Mouse (Mus musculus) forebrain, embryonic 11.5 days (tissue): ENCODE results near the gene Ulk4. TPM values are rescaled to one million over a fixed set of nuclear protein-coding genes. Genes with fewer than 3 reads are reported as not detected.
"Not testable (repeated sequence)": the region's sequence is repeated elsewhere in the genome, so short reads cannot be mapped to it uniquely, and the experiment has no call there.

Source experiments
- ATAC-seq: fragments of 200-750 bp; cut with Nextera tagmentation; replicated peaks from 2 replicates; pipeline ENCODE4 v1.8.0; 2017; ENCODE audit warnings: moderate TSS enrichment; ENCODE audit not compliant: low FRiP score
- DNase-seq: peaks from one replicate; pipeline ENCODE4 v3.0.0-alpha.2; 2017; ENCODE audit warnings: low spot score
- H3K27ac ChIP-seq: fragments of 300-500 bp; sonication (generic); 2 replicates; pipeline ENCODE4 v1.5.1; 2014; ENCODE audit warnings: low read depth, low read length
- H3K27me3 ChIP-seq: fragments of 300-500 bp; sonication (generic); 2 replicates; pipeline ENCODE4 v1.6.1; 2014; ENCODE audit warnings: mild to moderate bottlenecking, low read length, mixed read lengths; ENCODE audit not compliant: control insufficient read depth, insufficient read depth
- H3K36me3 ChIP-seq: fragments of 300-500 bp; sonication (generic); 2 replicates; pipeline ENCODE4 v1.6.1; 2014; ENCODE audit warnings: mild to moderate bottlenecking, low read length, moderate library complexity, mixed read lengths; ENCODE audit not compliant: control insufficient read depth, insufficient read depth
- H3K4me1 ChIP-seq: fragments of 300-500 bp; sonication (generic); replicated peaks from 2 replicates; pipeline ENCODE4 v1.6.1; 2014; ENCODE audit warnings: low read length, mixed read lengths; ENCODE audit not compliant: control insufficient read depth, insufficient read depth
- H3K4me2 ChIP-seq: fragments of 300-500 bp; sonication (generic); 2 replicates; pipeline ENCODE4 v1.6.1; 2014; ENCODE audit warnings: low read depth, mild to moderate bottlenecking, low read length, moderate library complexity, mixed read lengths; ENCODE audit not compliant: severe bottlenecking
- H3K4me3 ChIP-seq: fragments of 300-500 bp; sonication (generic); 2 replicates; pipeline ENCODE4 v1.5.1; 2014; ENCODE audit warnings: low read depth, low read length
- H3K9ac ChIP-seq: fragments of 300-500 bp; sonication (generic); 2 replicates; pipeline ENCODE4 v1.6.1; 2014; ENCODE audit warnings: low read length
- H3K9me3 ChIP-seq: fragments of 300-500 bp; sonication (generic); 2 replicates; pipeline ENCODE4 v1.6.1; 2016; ENCODE audit warnings: low read length, mixed read lengths; ENCODE audit not compliant: control insufficient read depth
- WGBS: fragments of 180-500 bp; shearing (Covaris S2); extraction: QIAGEN DNeasy Blood & Tissue Kit; methylation state at CpG from one replicate; pipeline ENCODE4 v1.1.7; 2014; 5-methylcytosine and 5-hydroxymethylcytosine counted together
- polyA plus RNA-seq: library from polyadenylated mRNA; unstranded; fragments of >200 nt; fragmentation: Nextera tagmentation; extraction: Ambion mirVana; gene quantifications from 2 replicates; pipeline ENCODE4 v1.2.1, GENCODE M21; 2014

Gene Ulk4
- polyA plus RNA-seq, 1 experiment from 2014 or later = 163 TPM

DNA sequence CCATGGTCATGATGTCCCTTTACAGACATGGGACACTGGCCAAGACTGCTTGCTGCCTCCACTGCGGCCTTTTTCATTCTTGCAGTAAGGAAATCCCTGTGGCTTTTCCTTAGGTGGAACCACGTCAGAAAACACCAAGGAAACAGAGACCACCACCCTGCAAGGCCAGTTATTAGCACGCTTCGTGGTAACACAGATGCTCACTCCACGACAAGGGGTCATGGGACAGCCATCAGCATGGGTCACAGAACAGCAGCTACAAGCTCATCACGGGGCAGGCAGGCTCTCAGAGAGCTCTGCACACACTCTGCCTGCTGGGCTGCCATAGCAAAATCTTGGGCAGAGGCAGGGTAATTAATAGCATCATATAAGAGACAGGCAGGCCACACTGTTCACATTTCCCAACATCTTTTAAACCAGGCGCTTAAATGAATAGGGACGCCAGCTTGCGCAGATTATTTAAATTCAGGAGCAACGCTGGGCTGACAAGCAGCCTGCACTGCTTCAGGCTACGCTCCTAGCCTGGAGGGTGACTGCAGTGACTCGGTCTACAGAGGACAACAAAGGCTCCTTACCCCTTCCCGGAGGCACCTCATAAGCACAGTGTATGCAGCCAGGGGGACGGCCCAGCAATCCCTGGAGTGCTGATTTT lies 72.7 kb downstream of the Ulk4 start:
- WGBS = 75% methylated on average over 14 of the region's 14 CpGs
- DNase-seq (peak; percentile 45), ATAC-seq (no peak)
- Histone ChIP-seq H3K4me3 (no peak overlapping the region), H3K27ac (no peak overlapping the region), H3K4me2 (no peak overlapping the region), H3K9me3 (no peaks in the 10 kb centered on the region), H3K9ac (no peak overlapping the region), H3K36me3 (no peaks in the 10 kb centered on the region), H3K27me3 (no peaks in the 10 kb centered on the region), H3K4me1 (0 out of 2 replicates have a peak, but pooled peaks cover 2% of the 10 kb centered on the region)

DNA sequence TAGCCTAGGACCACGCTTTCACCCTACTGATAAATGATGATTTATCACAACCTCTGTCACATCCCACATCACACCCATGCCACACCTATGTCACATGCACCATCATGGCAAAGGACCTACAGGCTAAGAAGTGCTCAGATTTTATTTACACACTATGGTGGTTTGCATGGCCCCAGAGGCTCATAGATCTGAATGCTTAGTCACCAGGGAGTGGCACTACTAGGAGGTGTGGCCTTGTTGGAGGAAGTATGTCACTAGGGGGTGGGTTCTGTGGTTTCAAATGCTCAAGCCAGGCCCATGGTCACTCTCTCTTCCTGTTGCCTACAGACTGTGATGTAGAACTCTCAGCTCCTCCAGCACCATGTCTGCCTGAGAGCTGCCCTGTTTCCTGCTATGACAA lies 73.3 kb downstream of the Ulk4 start:
- no peak overlapping the region for H3K9ac ChIP-seq
- ATAC-seq (no peak), DNase-seq (peak; percentile 25)
- no peaks in the 10 kb centered on the region for H3K36me3 ChIP-seq
- WGBS = 97% methylated on average over 1 of the region's 1 CpGs
- H3K27ac ChIP-seq = no peak overlapping the region
- no peaks in the 10 kb centered on the region for H3K27me3 ChIP-seq
- no peak overlapping the region for H3K4me2 ChIP-seq
- no peak overlapping the region for H3K4me3 ChIP-seq
- 0 out of 2 replicates have a peak, but pooled peaks cover 2% of the 10 kb centered on the region for H3K4me1 ChIP-seq
- H3K9me3 ChIP-seq = no peaks in the 10 kb centered on the region

DNA sequence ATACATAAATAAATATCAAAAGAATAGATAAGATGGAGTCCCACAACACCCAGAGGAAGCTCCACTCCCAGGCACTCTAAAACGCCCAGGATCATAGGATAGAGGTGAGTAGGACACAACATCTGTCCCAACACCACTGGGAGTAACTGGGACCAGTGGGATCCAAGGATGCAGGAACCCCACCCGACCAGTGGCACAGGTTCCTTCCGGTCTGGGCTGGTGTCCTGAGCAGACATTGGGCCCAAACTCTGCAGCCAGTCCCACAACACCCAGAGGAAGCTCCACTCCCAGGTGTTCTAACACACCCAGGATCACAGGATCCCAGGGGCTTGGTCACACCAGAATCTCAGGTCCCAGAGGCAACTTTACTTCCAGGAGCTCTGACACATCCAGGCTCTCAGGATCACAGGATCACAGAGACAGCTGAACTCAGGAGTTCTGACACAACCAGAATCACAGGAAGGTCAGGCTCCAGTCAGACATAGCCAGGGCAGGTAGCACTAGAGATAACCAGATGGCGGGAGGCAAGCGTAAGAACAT lies 77.8 kb downstream of the Ulk4 start:
- 90% methylated on average over 5 of the region's 5 CpGs for WGBS
- H3K4me3 ChIP-seq, H3K4me2 ChIP-seq, H3K9me3 ChIP-seq, H3K9ac ChIP-seq, H3K27me3 ChIP-seq, ATAC-seq, H3K4me1 ChIP-seq, H3K27ac ChIP-seq, H3K36me3 ChIP-seq: not testable (repeated sequence)
- DNase-seq = peak; percentile 21

DNA sequence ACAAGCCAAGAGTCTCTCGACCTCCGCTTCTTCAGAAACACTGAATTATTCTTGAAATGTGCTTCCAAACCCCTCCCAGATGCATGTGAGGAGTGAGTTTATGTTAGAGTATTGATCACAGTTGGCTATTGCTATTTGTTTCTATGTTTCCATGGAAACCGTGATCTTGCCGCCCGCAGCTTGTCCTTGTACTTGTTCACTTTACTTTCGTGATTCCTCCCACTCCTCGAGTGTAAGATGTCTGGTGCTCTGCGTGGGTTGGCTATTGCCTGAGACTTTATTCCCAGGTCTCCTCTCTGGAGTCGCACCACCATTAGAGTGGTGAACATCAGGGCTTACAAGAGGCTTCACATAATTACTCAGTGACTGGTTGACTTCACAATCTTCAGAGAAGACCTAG lies 80.5 kb downstream of the Ulk4 start:
- no peaks in the 10 kb centered on the region for H3K36me3 ChIP-seq
- 89% methylated on average over 9 of the region's 9 CpGs for WGBS
- no peak for ATAC-seq

DNA sequence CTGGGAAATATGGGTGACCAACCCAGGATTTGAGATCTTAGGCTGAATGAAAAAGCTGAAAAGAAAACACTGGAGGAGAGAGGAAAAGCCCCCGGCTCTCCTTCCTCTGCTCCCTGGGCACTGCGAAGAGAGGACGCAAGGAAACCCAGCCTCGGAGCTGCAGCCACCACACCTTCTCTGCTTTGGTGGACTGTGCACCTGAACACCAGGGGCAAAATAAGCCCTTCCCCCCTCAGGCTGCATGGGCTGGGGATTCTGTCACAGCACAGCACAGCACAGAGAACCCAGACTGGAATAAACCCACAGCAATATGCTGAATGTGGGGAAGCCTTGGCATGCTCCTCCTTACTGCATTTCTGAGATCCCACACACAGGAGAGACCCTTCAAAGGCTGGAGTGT lies 81.9 kb downstream of the Ulk4 start:
- 91% methylated on average over 4 of the region's 4 CpGs for WGBS
- no peaks in the 10 kb centered on the region for H3K36me3 ChIP-seq
- H3K4me1 ChIP-seq = no peaks in the 10 kb centered on the region
- H3K9me3 ChIP-seq = peaks cover 8% of the 10 kb centered on the region; the same call in 1 of the 2 replicates
- no peak overlapping the region for H3K27ac ChIP-seq
- no peak for ATAC-seq
- DNase-seq = peak; percentile 9
- H3K9ac ChIP-seq = no peak overlapping the region
- no peak overlapping the region for H3K4me2 ChIP-seq
- no peak overlapping the region for H3K4me3 ChIP-seq
- no peaks in the 10 kb centered on the region for H3K27me3 ChIP-seq

More for the DNA sequence above, 80.5 kb downstream of the Ulk4 start:
- Histone ChIP-seq H3K9ac (no peak overlapping the region), H3K27me3 (no peaks in the 10 kb centered on the region), H3K4me2 (no peak overlapping the region), H3K4me1 (no peaks in the 10 kb centered on the region), H3K4me3 (no peak overlapping the region), H3K27ac (no peak overlapping the region), H3K9me3 (peaks cover 8% of the 10 kb centered on the region; the same call in 1 of the 2 replicates)
- DNase-seq = peak; percentile 22

DNA sequence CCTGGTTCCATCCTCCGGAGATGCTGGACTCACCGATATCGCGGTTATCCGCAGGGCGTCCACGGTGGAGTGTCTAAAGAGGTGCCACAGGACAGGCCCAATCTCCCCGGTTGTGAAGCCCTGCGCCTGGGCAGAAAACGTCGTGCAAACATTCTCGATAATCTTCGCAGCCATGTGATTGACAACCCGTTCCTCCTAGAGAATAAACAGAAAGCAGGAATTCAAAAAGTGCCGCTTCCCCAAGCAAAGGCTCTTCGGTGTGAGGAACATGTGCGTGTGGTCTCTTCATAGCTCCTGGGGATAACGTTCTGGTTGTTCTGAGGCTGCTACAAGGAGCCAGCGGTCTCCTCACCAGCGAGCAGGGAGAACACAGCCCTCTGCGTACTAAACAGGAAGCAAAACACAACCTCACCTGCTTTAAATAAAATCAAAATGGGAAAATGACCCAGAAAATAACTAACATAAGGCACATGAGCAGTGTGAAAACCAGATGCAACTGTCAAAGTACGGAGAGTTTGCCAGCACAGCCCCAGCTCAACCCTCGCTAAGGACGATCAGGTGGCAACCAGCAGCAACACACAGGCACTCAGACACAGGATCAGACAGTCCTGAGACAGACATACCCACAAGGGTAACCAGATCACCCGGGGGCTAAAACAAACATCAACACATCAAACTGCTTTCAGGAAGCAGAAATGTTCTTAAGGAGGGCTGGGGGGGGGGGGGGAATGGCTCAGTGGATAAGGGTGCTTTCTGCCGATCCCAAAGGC lies 84.2 kb downstream of the Ulk4 start:
- Histone ChIP-seq H3K4me1 (no peaks in the 10 kb centered on the region), H3K27me3 (no peaks in the 10 kb centered on the region), H3K4me2 (no peak overlapping the region), H3K27ac (no peak overlapping the region), H3K9ac (no peak overlapping the region), H3K9me3 (peaks cover 8% of the 10 kb centered on the region; the same call in 1 of the 2 replicates), H3K4me3 (no peak overlapping the region), H3K36me3 (no peaks in the 10 kb centered on the region)
- no peak for ATAC-seq
- 94% methylated on average over 26 of the region's 26 CpGs for WGBS
- DNase-seq = peak; percentile 38

DNA sequence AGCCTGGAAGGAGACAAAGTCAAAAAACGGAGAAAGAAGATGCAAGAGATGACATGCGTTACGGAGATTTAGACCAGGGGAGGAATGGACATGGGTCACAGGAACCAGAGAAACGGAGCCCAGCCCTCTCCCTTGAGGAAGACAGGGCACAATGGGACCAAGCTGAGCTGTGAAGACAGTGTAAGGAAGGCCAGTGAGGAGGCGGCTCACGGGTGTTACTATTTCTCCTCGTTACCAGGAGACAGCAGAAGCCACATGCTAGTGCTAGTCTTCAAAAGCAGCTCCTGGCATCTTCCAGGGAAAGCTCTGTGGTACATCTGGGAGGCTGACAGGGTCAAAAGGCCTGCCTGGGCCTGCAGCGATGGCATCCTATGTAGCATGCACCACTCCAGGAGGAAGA lies 89.2 kb downstream of the Ulk4 start:
- no peak overlapping the region for H3K27ac ChIP-seq
- no peaks in the 10 kb centered on the region for H3K4me1 ChIP-seq
- no peaks in the 10 kb centered on the region for H3K36me3 ChIP-seq
- H3K4me2 ChIP-seq = no peak overlapping the region
- DNase-seq (peak; percentile 45), ATAC-seq (no peak)
- H3K4me3 ChIP-seq = no peak overlapping the region
- 88% methylated on average over 8 of the region's 8 CpGs for WGBS
- peaks cover 2% of the 10 kb centered on the region; the same call in 1 of the 2 replicates for H3K9me3 ChIP-seq
- no peaks in the 10 kb centered on the region for H3K27me3 ChIP-seq
- no peak overlapping the region for H3K9ac ChIP-seq

DNA sequence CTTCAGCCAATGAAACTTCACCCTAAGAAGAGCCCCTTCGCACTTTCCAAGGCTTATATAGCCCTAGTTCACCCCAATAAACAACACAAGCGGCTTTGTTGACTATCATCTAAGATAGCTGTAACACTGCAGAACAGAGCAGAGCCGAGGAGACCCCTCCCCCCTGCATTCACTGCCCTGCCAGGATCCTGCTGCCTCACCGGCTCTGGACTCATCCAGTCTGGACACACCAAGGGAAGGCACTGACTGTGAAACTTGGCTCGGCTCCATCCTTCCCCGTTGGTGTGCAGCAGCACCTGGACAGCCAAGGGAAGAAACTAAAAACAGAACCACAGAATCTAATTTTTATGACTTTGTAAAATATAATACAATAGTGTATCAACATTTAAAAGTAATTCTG lies 91.2 kb downstream of the Ulk4 start:
- H3K27ac ChIP-seq = no peak overlapping the region
- no peaks in the 10 kb centered on the region for H3K36me3 ChIP-seq
- no peaks in the 10 kb centered on the region for H3K9me3 ChIP-seq
- no peak overlapping the region for H3K9ac ChIP-seq
- H3K4me2 ChIP-seq = no peak overlapping the region
- H3K27me3 ChIP-seq = no peaks in the 10 kb centered on the region
- no peaks in the 10 kb centered on the region for H3K4me1 ChIP-seq
- WGBS = 73% methylated on average over 6 of the region's 6 CpGs
- H3K4me3 ChIP-seq = no peak overlapping the region
- DNase-seq = peak; percentile 37
- ATAC-seq = no peak
